Mouse (Mus musculus) myocyte (in vitro differentiated cells): ENCODE measurements around the gene Tnfsf8.

Experiments used
- E2F4 ChIP-seq: IDR thresholded peaks from one replicate; pipeline ENCODE4 v1.6.1; 2011; ENCODE audit warnings: mild to moderate bottlenecking, control low read depth, moderate library complexity; ENCODE audit not compliant: insufficient read depth
- MAX ChIP-seq: IDR thresholded peaks from one replicate; pipeline ENCODE4 v1.6.1; 2011; ENCODE audit warnings: low read depth, mild to moderate bottlenecking, control low read depth

GRCm38 (mm10) chr4:63843924-63844323 lies 17.2 kb downstream of the Tnfsf8 start:
- no peak for TF ChIP-seq MAX
- TF ChIP-seq E2F4, result no peak
